ENCODE assay signal across 18 mouse cellular contexts in the genomic region with DNA sequence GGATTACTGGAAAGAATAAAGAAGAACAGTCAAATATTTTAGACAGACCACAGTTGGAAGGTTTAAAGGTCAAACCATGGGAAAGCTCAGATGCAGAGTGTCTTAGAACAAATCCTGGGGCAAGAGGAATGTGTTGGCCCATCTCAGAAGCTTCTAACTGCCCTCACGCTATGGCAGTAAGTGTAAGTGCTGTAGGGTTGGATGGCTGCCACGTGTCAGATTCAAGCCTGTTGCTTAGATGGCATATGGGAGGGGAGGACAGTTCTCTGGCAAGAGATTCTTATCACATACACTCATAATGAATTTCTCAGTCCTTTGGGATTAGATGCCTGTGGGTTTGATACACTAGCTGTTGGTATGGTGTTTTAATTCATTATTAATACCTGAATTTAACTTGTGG.
DNase-seq lines count a peak whose midpoint lies in the region; ATAC-seq and TF ChIP-seq lines count a peak whose summit lies in the region.
"Had no signal": no experiment of that assay in that cellular context is flagged by ENCODE, and none has a peak within 500 bp of the region (broad histone marks: within the 10 kb centered on the region; RNA-seq: fewer than 3 reads in every experiment).

No protein-coding gene starts in this region.

- no peak for TF ChIP-seq CTCF in midbrain, postnatal 0 days (IDR thresholded peaks at IDR 0.05)
- TF ChIP-seq CTCF in cerebellum, adult 2 months (IDR thresholded peaks at IDR 0.05; ENCODE audit: borderline replicate concordance, insufficient read depth, low read depth, low read length), result no peak

- no peaks in the 10 kb centered on the region for H3K9me3 ChIP-seq in forebrain, embryonic 14.5 days (replicated peaks; ENCODE audit: control insufficient read depth, low read length)
- H3K9me3 ChIP-seq in forebrain, embryonic 12.5 days, result no peaks in the 10 kb centered on the region
- no peaks in the 10 kb centered on the region for H3K9me3 ChIP-seq in midbrain, postnatal 0 days (ENCODE audit: low read length)
- H3K9me3 ChIP-seq in midbrain, embryonic 15.5 days, result no peaks in the 10 kb centered on the region
- H3K9me3 ChIP-seq: heart, embryonic 13.5 days; hindbrain, embryonic 10.5 days; intestine, embryonic 15.5 days; midbrain, embryonic 13.5 days had no signal

- peak; percentile 33 for DNase-seq in forebrain, embryonic 14.5 days (ENCODE audit: low spot score)
- DNase-seq in midbrain, postnatal 0 days (ENCODE audit: low spot score), result peak; percentile 42
- peak; percentile 26 to 28 for DNase-seq in cerebellum, adult 2 months
- peak; percentile 0 for DNase-seq in fibroblast of lung, adult 2 months (ENCODE audit: low read depth)
- no peak for DNase-seq in testis, postnatal 10 days (ENCODE audit: low spot score)
- DNase-seq: gastrocnemius, postnatal 25 days; layer of hippocampus, adult 9-11 months; liver; lung, adult 18-20 months; thymus, adult 2 months had no signal

- no peaks in the 10 kb centered on the region for H3K4me1 ChIP-seq in forebrain, embryonic 14.5 days (ENCODE audit: control insufficient read depth, insufficient read depth, low read length)
- no peaks in the 10 kb centered on the region for H3K4me1 ChIP-seq in forebrain, embryonic 12.5 days
- H3K4me1 ChIP-seq in midbrain, postnatal 0 days (ENCODE audit: insufficient read depth, low read length), result no peaks in the 10 kb centered on the region
- H3K4me1 ChIP-seq in midbrain, embryonic 15.5 days, result no peaks in the 10 kb centered on the region
- H3K4me1 ChIP-seq in cerebellum, adult 2 months (ENCODE audit: control insufficient read depth, insufficient read depth, low read length), result no peaks in the 10 kb centered on the region; the same call in 1 of the 2 replicates
- H3K4me1 ChIP-seq: heart, embryonic 13.5 days; hindbrain, embryonic 10.5 days; intestine, embryonic 15.5 days; midbrain, embryonic 13.5 days had no signal

- no peak overlapping the region for H3K4me2 ChIP-seq in forebrain, embryonic 14.5 days (ENCODE audit: low read length)
- no peak overlapping the region for H3K4me2 ChIP-seq in forebrain, embryonic 12.5 days
- H3K4me2 ChIP-seq in midbrain, postnatal 0 days (ENCODE audit: low read depth, low read length, poor library complexity, severe bottlenecking), result no peak overlapping the region
- H3K4me2 ChIP-seq in midbrain, embryonic 15.5 days, result no peak overlapping the region
- H3K4me2 ChIP-seq: heart, embryonic 13.5 days; intestine, embryonic 15.5 days; midbrain, embryonic 13.5 days had no signal

- ATAC-seq in forebrain, embryonic 14.5 days, result no peak
- no peak for ATAC-seq in forebrain, embryonic 12.5 days (ENCODE audit: low FRiP score)
- no peak for ATAC-seq in midbrain, postnatal 0 days (ENCODE audit: low FRiP score)
- ATAC-seq in midbrain, embryonic 15.5 days (replicated peaks), result no peak
- ATAC-seq: CD4-positive, CD25-positive, alpha-beta regulatory T cell, adult 4 months; intestine, embryonic 15.5 days; midbrain, embryonic 13.5 days had no signal

- WGBS in forebrain, embryonic 14.5 days, result 54% methylated on average over 2 of the region's 2 CpGs
- WGBS in forebrain, embryonic 12.5 days, result 68% methylated on average over 2 of the region's 2 CpGs
- 55% methylated on average over 2 of the region's 2 CpGs for WGBS in midbrain, postnatal 0 days
- WGBS in midbrain, embryonic 15.5 days, result 53% methylated on average over 2 of the region's 2 CpGs
- 6% methylated on average over 2 of the region's 2 CpGs for WGBS in cerebellum, adult 2 months

- H3K4me3 ChIP-seq in forebrain, embryonic 14.5 days (ENCODE audit: low read depth, low read length), result no peak overlapping the region
- no peak overlapping the region for H3K4me3 ChIP-seq in forebrain, embryonic 12.5 days (replicated peaks)
- H3K4me3 ChIP-seq in midbrain, postnatal 0 days (ENCODE audit: low read depth, low read length), result no peak overlapping the region
- no peak overlapping the region for H3K4me3 ChIP-seq in midbrain, embryonic 15.5 days
- no peak overlapping the region for H3K4me3 ChIP-seq in cerebellum, adult 2 months (replicated peaks; ENCODE audit: insufficient read depth, low read depth, low read length)
- H3K4me3 ChIP-seq: heart, embryonic 13.5 days; hindbrain, embryonic 10.5 days; intestine, embryonic 15.5 days; midbrain, embryonic 13.5 days had no signal

- no peaks in the 10 kb centered on the region for H3K27me3 ChIP-seq in forebrain, embryonic 14.5 days (replicated peaks; ENCODE audit: control insufficient read depth, insufficient read depth, low read length)
- H3K27me3 ChIP-seq in forebrain, embryonic 12.5 days, result no peaks in the 10 kb centered on the region
- no peaks in the 10 kb centered on the region for H3K27me3 ChIP-seq in midbrain, postnatal 0 days (ENCODE audit: insufficient read depth, low read length)
- no peaks in the 10 kb centered on the region for H3K27me3 ChIP-seq in midbrain, embryonic 15.5 days (replicated peaks)
- H3K27me3 ChIP-seq in cerebellum, adult 2 months (ENCODE audit: control insufficient read depth, insufficient read depth, low read length), result no peaks in the 10 kb centered on the region
- H3K27me3 ChIP-seq: heart, embryonic 13.5 days; intestine, embryonic 15.5 days; midbrain, embryonic 13.5 days had no signal

- no peak for TF ChIP-seq POLR2A in cerebellum, adult 2 months (IDR thresholded peaks at IDR 0.05; ENCODE audit: borderline replicate concordance, insufficient read depth, low read length)

- no peaks in the 10 kb centered on the region for H3K36me3 ChIP-seq in forebrain, embryonic 14.5 days (ENCODE audit: control insufficient read depth, insufficient read depth, low read length)
- H3K36me3 ChIP-seq in forebrain, embryonic 12.5 days (replicated peaks), result no peaks in the 10 kb centered on the region
- H3K36me3 ChIP-seq in midbrain, postnatal 0 days (ENCODE audit: insufficient read depth, low read length), result no peaks in the 10 kb centered on the region
- H3K36me3 ChIP-seq in midbrain, embryonic 15.5 days (replicated peaks), result no peaks in the 10 kb centered on the region
- H3K36me3 ChIP-seq: heart, embryonic 13.5 days; hindbrain, embryonic 10.5 days; intestine, embryonic 15.5 days; midbrain, embryonic 13.5 days had no signal

- H3K27ac ChIP-seq in forebrain, embryonic 14.5 days (ENCODE audit: low read depth, low read length), result no peak overlapping the region
- H3K27ac ChIP-seq in forebrain, embryonic 12.5 days, result no peak overlapping the region
- no peak overlapping the region for H3K27ac ChIP-seq in midbrain, postnatal 0 days (ENCODE audit: low read depth, low read length)
- H3K27ac ChIP-seq in midbrain, embryonic 15.5 days, result no peak overlapping the region
- no peak overlapping the region for H3K27ac ChIP-seq in cerebellum, adult 2 months (ENCODE audit: insufficient read depth, low read length)
- H3K27ac ChIP-seq: heart, embryonic 13.5 days; hindbrain, embryonic 10.5 days; intestine, embryonic 15.5 days; kidney, postnatal 0 days; midbrain, embryonic 13.5 days had no signal

- no peak overlapping the region for H3K9ac ChIP-seq in forebrain, embryonic 14.5 days (ENCODE audit: low read length)
- H3K9ac ChIP-seq in forebrain, embryonic 12.5 days, result no peak overlapping the region
- H3K9ac ChIP-seq in midbrain, postnatal 0 days (replicated peaks; ENCODE audit: low read length, poor library complexity, severe bottlenecking), result no peak overlapping the region
- no peak overlapping the region for H3K9ac ChIP-seq in midbrain, embryonic 15.5 days
- H3K9ac ChIP-seq: heart, embryonic 13.5 days; intestine, embryonic 15.5 days; midbrain, embryonic 13.5 days had no signal
